Mouse (Mus musculus) activated CD4-positive, CD25-positive, alpha-beta regulatory T cell, adult 4 months (primary cell): ENCODE measurements at regions not wholly inside any gene's neighbourhood (a gene's known extent, or its start where the extent isn't known, plus 50 kb on each side); places are given as distances from the start of the nearest gene placed in this dataset.

Experiments
- ATAC-seq: one replicate; pipeline ENCODE4 v1.8.0; 2017

DNA sequence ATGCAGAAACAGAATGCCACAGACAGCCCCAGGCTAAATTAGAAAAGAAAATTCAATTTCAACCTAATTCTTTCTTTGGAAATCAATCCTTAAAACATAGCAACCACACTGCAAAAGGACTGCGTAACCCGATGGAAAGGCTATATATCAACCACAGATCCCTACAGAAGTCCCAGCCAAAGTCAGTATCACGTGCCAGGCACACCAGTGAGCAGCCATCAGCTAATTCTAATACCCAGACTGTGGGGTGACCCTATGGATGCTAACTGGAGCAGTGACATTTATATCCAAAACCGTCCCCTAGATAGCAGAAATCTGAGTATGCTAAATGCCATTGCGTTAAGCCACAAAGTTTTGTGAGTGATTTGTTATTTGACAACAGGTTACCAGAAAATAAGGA lies 286.5 kb upstream of the N6amt1 start:
- no peak for ATAC-seq

DNA sequence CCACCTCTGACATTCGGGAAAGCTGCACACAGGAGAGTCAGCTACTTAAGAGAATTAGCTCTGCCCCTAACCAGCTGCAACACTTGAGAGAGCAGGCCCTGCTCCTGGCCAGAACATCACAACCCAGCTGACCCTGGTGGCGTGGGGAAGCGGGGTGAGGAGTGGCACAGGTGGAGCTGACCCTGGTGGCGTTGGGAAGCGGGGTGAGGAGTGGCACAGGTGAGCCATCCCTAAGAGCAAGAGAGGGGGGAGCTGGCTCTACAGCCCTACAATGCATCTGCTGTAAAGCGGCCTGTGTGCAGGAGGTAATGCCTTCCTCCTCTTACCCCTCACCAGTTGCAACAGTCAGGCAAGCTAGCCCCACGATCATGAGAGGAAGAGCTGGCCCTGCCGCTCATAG lies 293.5 kb upstream of the N6amt1 start:
- ATAC-seq, result no peak

DNA sequence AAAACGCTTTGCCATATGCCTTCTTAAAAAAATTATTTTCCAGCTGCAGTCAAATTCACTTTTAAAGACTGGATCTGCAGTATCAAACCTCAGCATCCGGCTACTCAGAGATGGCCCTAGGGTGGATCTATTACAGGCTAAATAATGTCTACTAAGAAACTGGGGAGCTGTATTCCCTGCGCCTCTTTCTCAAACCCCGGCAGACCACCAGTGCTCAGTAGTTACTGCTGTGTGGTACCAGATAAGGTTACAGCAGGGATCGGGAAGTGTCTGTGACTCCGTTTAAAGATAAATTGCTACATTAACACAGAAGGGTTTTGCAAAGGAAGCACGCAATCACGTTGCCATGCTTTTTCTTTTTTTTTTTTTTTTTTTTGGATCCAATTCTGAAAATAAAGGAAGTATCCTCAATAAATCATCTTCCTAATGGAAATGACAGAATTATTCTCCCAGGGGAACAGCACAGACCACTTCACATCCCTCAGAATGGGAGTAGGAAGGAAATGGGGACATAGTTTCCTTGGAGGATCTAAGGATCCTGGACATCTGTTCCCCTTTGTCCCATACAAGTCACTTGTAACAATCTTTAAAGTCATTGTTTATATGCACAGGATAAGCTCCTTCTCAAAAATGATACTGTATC lies 304.1 kb upstream of the N6amt1 start:
- ATAC-seq, result no peak

DNA sequence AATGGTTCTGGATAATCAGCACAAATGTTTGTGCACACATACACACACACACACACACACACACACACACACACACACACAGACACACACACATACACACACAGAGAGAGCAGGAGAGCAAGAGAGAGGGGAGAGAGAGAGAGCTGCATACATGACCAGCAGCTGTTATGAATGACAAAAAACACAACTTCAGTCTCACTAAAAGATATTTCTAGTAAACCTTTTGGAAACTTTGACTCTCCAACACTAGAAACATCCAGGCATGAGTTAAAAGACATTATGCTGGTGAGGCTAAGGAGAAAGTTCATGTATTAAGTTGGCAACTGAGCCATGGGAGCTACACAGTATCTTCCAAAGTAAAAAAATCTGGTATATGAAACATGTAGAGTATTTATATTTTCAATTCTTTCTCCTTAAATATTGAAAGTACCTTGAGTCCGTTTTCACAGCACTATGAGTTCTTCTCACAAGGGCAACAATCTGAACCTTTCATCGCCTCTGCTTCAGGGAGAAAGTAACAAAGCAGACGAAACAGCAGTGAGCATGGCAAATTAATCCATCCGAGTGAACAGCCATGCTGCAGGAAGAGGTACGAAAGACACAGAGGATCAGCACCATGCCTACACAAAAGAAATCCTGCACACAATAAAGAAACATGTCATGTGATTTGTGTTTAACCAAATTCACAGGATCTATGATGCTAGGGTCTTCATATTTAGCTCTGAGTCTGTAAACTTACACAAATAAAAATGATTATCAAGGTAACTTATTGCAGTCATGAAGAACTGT lies 309.0 kb upstream of the N6amt1 start:
- ATAC-seq, result no peak

DNA sequence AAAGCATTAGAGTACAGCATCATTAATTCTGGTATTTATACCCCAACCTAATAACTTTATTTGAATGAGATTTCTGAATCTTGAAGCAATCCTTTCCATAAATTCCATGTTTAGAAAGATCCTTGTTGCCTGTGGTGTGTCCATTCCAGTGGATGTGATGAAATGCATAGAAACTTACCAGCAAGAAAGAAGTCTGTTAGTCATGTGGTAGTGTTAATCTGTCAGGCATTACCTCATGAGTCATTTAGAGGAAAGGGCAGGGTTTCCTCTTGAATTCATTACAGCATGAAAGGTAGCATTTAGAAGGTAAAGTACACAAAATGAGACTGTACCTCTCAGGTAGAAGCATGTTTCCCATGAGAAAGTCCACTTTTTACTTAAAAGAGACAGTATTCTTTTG lies 310.3 kb upstream of the N6amt1 start:
- no peak for ATAC-seq

DNA sequence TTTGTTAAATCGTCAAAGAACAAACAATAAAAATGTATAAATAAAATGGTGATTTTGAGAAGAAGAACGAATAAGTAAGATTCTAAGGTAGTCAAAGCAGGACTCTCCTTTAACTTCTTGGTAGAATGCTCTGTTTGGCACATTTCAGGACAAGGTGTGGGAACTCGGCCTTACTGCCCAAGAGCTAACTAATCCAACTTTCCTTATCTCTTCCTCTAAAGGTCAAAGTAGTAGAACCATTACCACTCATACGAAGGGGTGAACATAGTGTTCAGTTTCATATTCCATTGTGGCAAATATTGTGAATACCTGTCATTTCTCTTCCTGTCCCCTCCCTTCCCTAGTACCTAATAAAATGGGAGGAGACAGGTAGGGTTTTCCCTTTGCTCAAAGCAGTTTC lies 313.6 kb upstream of the N6amt1 start:
- ATAC-seq, result no peak

DNA sequence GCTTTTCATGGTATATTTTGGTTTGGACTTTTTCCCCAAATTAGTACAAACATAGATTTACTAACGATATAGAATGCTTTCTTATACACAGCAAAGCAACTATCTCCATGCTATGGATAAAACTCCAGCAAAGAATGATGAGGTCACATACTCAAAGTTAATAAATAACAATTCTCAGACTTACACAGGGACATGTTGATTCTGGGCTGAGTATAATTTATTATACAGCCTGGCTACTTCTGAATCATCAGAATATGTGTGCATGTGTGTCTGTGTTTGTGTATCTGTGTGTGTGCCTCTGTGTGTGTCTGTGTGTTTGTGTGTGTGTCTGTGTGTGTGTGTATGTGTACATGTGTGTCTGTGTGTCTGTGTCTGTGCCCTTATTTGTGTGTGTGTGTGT lies 314.1 kb upstream of the N6amt1 start:
- no peak for ATAC-seq

DNA sequence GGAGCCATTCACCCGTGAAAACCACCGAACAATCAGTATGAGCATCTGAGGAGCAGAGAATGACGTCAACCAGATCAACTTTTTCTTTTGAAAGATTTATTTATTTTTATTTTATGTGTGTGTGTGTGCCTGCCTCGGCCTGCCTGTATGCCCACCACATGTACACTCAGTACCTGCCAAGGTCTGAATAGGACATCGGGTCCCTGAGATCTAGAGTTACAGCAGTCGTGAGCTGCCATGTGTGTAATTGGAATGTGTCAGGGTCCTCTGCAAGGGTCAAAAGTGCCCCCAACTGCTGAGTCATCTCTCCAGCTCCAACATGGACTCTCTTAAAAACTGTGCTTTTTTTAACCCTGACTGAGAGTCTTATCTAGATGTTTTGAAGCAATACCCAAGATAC lies 316.9 kb upstream of the N6amt1 start:
- ATAC-seq, result no peak

DNA sequence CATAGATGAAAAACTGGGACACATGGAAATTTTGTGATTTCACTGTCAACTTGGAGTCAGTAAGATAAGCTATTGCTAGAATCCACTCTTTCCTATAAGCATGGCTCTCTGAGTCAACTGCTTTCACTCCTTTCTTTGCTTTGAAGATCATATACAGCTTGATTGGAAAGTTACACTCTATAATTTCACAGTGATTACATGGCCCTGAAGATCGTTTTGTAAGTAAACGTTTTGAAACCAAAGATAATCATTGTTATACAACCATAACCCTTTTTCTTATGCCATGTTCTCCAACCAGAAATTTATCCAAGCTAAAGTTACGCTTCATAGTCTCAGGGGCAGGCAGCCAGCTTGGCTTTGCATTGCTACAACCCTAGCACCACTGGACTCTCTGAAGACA lies 322.1 kb upstream of the N6amt1 start:
- ATAC-seq, result no peak

DNA sequence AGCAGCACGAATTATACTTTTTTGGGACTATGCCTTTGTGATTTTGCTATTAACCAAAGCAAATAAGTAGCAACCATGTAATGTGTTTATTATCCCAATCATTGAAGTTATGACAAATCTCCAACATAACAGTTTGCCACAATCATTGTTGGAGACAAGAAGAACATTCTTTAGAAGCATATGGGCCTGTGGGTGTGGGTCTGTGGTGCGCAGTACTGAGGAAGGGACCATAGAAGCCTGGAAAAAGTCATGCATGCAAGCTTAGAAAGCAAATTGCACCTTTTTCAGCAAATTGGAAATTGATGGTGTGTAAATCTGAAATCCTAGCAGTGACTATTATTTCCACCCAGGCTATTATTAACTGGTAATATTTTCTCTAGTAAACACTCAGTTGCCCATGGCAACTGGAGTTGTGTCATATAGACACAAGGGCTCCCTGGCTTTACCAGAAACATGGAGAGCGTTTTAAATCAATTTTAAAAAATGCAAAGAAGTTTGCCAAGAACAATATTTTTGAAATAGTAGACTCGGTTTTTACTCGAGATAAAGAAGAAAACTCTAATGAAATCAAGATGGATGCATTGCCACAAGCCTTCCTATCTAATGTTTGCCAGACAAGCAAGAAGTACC lies 325.4 kb upstream of the N6amt1 start:
- ATAC-seq, result no peak

DNA sequence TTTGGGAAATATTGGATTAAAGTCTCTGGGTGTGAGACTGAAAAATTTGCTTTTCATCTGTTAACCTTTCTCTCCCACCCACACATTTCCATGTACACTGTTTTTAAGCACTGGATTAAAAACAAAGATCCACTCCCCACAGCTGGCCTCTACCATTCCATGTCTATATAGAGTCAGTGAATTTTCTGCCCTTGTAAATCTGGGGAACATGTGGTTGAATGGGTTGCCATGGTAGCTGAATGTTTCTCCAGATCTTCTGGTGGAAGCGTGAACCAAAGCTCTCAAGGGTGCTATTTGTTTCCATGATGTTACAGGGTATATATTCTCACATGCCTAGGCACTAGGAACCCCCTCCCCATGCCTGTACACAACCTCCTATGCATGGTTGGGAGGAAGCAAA lies 326.4 kb upstream of the N6amt1 start:
- ATAC-seq, result no peak

DNA sequence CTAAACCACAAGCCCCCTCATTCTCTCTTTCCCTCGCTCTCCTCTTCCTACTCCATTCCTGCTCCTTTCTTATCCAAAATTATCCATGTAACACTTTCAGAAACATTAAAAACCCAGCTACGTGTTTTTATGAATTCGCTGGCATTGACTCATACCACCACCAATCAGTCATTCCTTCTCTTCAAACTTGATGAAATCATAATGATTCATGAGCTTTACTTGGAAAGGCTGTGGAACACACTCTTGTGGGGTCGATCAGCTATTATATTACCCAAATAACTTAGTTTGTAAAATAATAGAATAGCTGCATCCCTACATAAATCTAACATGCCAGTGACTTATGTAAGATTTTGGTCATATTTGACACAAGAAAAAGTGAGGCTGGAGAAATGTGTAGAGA lies 331.9 kb upstream of the N6amt1 start:
- no peak for ATAC-seq

DNA sequence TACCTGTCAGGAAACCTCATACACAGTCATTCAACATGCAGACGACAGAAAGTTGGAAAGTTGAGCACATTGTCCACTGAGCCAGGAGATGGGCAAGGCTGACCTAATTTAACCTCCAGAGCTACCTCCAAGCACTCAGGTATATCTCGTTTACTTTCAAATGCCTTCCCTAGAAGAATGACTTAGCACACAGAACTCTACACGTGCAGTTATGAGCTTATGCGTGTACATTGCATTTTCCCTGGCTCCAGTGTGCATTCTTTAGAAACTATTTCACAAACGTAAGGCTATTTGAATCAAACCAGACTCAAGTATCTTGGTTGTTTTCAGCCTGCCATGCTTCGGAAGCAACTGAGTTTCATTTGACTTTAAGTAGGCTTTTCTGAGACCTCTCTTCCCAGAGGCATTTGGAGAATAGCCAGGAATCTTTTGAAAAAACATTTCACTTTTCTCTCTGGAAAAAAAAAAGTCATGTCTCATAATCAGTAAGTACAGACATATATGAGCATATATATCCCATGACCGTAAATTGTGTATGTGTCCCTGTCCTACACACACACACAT lies 336.8 kb upstream of the N6amt1 start:
- ATAC-seq, result no peak

DNA sequence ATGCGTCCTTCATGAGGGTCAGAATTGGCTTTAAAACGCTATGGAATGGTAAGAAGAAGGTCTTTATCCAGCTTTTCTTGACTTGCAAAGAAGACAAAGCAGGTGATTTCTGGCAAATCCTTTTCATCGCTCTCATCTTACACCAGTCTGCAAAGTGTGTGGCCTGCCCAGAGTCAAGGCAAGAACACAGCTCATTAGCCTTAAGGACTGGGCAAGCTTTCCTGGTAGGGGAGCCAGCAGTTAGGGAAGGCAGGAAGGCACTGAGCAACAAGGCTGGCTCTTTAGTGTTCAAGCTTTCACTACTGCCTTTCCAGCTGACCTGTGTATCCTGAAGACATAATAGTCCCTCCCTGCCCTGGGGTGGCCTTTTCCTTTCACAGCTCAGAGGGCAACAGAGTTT lies 352.4 kb upstream of the N6amt1 start:
- ATAC-seq, result no peak

DNA sequence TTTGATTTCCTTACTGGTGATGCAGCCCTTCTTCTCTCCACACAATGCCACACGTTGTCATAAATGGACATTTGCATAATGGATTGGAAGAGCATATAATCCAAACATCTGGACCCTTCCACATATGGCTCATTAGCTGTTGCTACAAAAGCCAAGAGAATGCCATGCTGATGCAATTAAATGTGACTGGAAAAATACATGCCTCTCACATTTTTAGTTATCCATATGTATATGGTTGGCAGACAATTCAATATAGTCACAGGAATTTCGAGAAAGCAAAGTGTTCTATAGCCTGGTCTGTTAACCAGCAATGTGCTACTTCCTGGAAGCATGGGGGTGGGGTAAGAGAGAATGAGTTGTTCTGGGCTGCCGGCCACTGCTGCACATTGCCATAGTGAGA lies 352.9 kb upstream of the N6amt1 start:
- ATAC-seq, result no peak

DNA sequence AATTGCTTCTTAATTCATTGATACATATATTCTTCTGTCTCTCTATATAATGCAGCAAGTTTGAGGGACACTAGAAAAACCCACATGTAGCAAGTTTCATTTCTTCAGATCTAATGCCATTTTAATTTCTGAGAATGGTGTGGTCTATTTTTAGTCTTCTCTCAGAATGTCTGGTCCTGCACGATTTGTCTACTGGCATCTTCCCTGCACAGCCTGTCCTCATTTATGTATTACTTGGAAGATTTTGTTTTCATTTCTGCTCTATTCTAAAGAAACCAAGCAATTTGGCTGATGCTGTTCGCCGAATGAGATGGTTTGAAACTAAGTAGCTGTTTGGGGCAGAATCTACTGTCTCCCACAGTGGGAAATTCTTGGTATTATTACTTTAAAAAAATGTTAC lies 382.3 kb upstream of the N6amt1 start:
- ATAC-seq, result no peak

DNA sequence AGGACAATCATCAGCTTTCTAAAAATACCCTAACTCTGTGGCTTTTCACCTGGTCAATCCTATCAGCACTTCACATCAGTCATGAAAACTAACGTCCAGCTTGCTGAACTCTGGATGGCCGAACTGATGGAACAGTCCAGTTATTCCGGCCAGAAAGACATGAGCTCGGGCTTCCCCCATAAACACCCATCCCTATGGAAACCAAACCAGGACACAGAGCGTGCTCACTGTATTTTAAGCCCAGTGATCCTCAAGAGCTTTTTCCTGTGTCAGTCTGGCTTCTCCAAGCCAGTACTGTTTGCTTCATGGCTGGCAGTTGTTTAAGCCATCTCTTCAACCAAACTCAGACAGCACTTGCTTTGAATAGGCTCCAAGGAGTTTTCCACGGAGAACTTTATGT lies 404.3 kb upstream of the N6amt1 start:
- no peak for ATAC-seq

DNA sequence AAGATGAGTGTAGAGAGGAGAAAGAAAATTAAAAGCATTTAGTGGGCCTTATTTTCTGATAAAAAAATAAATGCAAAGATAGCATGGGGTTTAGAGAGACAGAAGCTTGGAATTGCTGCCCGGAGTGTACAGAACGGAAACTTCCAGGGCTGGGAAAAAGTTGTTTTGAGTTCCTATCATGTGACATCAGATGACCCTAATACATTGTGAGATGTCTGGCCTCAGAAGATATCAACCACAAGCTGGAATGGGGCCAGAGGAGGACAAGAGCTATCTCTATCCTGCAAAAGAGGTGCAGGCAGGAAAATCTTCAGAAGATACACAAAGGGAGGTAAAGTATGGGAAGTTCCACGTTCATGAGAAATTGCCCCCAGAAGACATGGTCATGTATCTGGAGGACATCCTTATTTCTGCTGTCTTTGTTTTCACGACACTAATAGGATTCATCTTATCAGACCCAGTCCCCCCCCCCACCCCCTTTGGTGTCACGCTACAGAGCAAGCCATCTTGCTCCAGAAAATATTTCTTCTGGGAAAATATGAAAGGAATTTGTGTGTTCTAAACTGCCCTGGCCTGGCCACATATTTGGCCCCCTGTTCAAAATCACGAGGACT lies 408.3 kb upstream of the N6amt1 start:
- ATAC-seq, result no peak

DNA sequence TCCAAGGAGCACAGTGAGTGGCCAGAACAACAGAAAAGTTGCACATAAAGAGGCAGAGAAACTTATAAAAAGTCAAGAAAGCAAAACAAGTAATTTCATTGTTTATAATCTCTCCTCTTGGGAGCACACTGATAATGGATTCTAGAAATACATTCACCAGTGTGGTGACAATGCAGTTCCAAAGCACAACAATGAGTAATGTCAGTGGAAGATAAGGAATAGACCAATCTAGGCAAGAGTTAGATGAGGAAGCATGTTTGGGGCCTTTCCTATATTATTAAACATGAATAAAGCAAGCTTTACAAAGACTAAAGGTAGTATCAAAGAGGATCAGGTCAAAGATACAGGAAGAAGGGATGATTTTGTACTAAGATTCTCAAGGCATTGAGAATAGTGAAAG lies 408.9 kb upstream of the N6amt1 start:
- ATAC-seq, result no peak

DNA sequence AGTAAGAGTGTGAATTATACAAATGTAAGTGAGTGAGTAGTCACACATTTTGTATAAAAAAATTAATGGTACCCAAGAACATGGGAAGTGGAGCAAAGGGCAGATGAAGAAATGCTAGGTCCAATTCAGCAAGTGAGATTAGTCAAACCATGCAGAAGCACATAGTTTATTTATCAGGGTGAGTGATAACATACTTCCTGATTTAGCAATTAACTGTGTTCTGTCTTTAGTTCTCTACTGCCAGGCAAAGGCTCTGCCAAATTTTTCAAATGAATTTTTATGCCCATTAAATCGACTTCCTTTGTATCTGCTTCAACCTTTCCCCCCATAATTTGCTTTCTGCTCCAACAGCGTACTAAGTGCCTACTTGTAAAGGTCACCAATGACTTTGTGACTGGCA lies 419.0 kb upstream of the N6amt1 start:
- no peak for ATAC-seq

DNA sequence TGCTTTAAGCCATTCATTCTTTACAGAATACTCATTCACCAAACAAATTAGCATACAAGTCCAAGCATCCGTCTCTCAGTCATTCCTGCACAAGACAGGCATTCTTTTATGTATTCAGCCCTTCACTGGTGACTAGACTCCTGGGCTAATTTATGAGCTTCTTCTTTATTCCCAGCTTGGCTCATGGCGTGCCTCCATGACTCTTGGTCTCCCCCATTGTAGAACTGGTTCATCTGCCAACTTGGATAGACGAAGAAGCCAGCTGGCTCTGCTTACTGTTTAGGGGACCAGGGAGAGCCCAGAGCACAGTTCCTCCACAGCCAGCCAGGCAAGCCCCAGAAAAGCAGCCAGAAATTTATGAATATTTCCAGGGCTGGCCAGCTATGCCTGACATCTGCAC lies 421.2 kb upstream of the N6amt1 start:
- ATAC-seq, result no peak

DNA sequence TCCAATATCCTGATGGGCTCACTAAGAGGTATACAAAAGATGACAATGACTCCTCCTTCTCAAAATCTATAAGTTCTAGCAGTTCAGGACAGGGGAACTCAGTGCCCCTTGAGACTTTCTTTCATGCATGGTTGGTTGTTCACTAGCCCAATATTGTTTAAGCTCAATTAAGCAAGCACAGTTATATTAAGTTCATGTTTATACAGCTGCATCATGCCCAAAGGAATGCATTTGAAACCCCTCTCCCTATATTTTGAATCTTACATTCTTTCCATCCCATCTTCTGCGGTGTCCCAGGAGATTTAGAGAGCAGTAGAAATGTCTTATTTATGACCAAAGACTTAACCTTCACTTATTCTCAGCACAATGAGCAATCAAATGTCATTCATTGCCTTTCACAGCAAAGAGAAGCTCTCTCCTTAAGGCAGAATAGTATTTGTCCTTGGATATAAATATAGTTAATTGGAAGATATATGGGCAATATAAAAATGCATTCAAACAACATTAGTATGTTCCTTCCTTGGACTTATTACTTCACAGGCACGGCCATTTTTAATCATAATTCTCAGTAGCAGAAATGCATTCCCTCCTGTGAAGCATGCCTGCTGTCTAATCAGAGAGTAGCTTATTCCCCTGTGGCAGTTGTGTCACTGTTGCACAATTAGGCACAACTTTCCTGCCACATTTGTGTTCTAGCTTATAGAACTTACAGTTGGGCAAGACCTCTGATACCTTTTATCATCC lies 455.8 kb upstream of the N6amt1 start:
- ATAC-seq, result no peak

DNA sequence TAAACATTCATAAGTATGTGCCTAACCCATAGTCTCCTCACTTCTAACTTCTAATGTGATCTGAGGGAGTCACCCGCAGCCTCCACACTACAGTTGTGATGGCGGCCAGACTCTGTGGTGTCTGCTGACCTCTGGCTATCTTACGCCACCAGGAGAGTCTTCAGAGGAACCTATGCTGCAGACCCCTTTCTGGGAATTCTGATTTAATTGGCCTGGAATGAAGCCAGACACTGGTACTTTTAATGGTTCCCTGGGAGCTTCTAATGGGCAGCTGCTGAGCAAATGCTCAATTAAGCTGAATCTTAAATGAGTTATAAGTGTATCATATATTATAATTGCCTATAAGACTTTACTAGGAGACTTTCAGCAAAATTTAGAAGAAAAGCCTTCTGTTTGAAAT lies 459.0 kb upstream of the N6amt1 start:
- no peak for ATAC-seq
